Mouse (Mus musculus) intestine, embryonic 16.5 days (tissue): Measurements from ENCODE around the gene D930020B18Rik. TPM values are rescaled to one million over a fixed set of nuclear protein-coding genes. Genes with fewer than 3 reads are reported as not detected.

Experiments used
- ATAC-seq: fragments of 200-750 bp; cut with Nextera tagmentation; 2 replicates; pipeline ENCODE4 v1.8.0; 2017; ENCODE audit warnings: moderate TSS enrichment, moderate library complexity
- H3K27ac ChIP-seq: fragments of 300-500 bp; sonication (generic); 2 replicates; pipeline ENCODE4 v1.5.1; 2014; ENCODE audit warnings: mild to moderate bottlenecking, low read length
- H3K27me3 ChIP-seq: fragments of 300-500 bp; sonication (generic); replicated peaks from 2 replicates; pipeline ENCODE4 v1.6.1; 2014; ENCODE audit warnings: low read length, control low read depth, mixed read lengths; ENCODE audit not compliant: control insufficient read depth, insufficient read depth
- H3K36me3 ChIP-seq: fragments of 300-500 bp; sonication (generic); 2 replicates; pipeline ENCODE4 v1.6.1; 2014; ENCODE audit warnings: low read length, control low read depth; ENCODE audit not compliant: control insufficient read depth, insufficient read depth
- H3K4me1 ChIP-seq: fragments of 300-500 bp; sonication (generic); 2 replicates; pipeline ENCODE4 v1.6.1; 2014; ENCODE audit warnings: low read length, control low read depth, mixed read lengths; ENCODE audit not compliant: control insufficient read depth, insufficient read depth
- H3K4me2 ChIP-seq: fragments of 300-500 bp; sonication (generic); 2 replicates; pipeline ENCODE4 v1.6.1; 2014; ENCODE audit warnings: low read depth, low read length, control low read depth
- H3K4me3 ChIP-seq: fragments of 300-500 bp; sonication (generic); 2 replicates; pipeline ENCODE4 v1.5.1; 2014; ENCODE audit warnings: mild to moderate bottlenecking, low read length
- H3K9ac ChIP-seq: fragments of 300-500 bp; sonication (generic); 2 replicates; pipeline ENCODE4 v1.6.1; 2014; ENCODE audit warnings: low read depth, low read length
- H3K9me3 ChIP-seq: fragments of 300-500 bp; sonication (generic); 2 replicates; pipeline ENCODE4 v1.6.1; 2016; ENCODE audit warnings: low read length, control low read depth; ENCODE audit not compliant: control insufficient read depth
- WGBS: fragments of 180-500 bp; shearing (Covaris S2); extraction: QIAGEN DNeasy Blood & Tissue Kit; methylation state at CpG from one replicate; pipeline ENCODE4 v1.1.7; 2014; 5-methylcytosine and 5-hydroxymethylcytosine counted together
- polyA plus RNA-seq: library from polyadenylated mRNA; unstranded; fragments of >200 nt; fragmentation: Nextera tagmentation; extraction: Ambion mirVana; gene quantifications from 2 replicates; pipeline ENCODE4 v1.2.1, GENCODE M21; 2015

D930020B18Rik gene
- polyA plus RNA-seq, 1 experiment from 2014 or later, result 0.28 TPM

DNA sequence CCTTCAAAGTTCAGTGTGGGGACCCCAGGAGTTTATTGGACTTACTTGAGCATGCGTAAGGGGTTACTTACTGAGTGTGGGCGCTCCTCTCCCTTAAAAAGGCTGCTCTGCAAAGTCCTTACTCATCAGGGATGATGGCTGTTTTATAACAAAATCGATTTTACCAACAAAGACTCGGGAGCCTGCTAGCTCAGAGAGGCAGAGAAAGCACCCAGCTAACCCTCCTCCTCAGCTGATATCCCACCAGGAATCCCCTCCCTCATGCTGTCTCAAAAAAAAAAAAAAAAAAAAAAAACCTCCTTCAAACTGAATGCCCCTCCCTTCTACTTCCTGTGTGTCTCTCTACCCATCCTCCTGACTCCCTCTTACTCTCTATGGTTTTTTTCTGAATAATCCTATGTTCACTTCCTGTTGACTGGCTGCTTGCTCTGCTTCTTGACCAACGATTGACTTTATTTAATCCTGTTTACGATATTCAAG is 12.8 kb upstream of the D930020B18Rik start:
- Histone ChIP-seq H3K27ac (no peak overlapping the region), H3K4me1 (peaks cover 9% of the 10 kb centered on the region), H3K9ac (no peak overlapping the region), H3K36me3 (no peaks in the 10 kb centered on the region), H3K27me3 (no peaks in the 10 kb centered on the region), H3K4me2 (no peak overlapping the region), H3K9me3 (no peaks in the 10 kb centered on the region), H3K4me3 (no peak overlapping the region)
- ATAC-seq, result no peak
- WGBS, result 89% methylated on average over 6 of the region's 6 CpGs

DNA sequence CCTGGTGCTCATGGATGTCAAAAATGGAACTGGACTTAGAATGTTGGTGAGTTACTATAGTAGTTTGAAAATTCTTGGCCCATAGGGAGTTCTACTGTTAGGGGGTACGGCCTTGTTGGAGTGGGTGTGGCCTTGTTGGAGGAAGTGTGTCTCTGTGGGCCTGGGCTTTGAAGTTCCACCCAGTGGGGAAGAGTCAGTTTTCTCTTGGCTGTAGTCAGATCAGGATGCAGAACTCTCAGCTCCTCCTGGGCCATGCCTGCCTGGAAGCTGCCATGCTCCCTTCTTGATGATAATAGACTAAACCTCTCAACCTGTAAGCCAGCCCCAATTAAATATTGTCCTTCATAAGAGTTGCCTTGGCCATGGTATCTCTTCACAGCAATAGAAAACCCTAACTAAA is 7.2 kb upstream of the D930020B18Rik start:
- H3K4me2 ChIP-seq, result no peak overlapping the region
- 54% methylated on average over 1 of the region's 1 CpGs for WGBS
- H3K36me3 ChIP-seq, result no peaks in the 10 kb centered on the region
- H3K4me3 ChIP-seq, result no peak overlapping the region
- no peaks in the 10 kb centered on the region for H3K27me3 ChIP-seq
- H3K9ac ChIP-seq, result no peak overlapping the region
- no peak overlapping the region for H3K27ac ChIP-seq
- ATAC-seq, result no peak
- no peaks in the 10 kb centered on the region for H3K9me3 ChIP-seq
- no peaks in the 10 kb centered on the region for H3K4me1 ChIP-seq

DNA sequence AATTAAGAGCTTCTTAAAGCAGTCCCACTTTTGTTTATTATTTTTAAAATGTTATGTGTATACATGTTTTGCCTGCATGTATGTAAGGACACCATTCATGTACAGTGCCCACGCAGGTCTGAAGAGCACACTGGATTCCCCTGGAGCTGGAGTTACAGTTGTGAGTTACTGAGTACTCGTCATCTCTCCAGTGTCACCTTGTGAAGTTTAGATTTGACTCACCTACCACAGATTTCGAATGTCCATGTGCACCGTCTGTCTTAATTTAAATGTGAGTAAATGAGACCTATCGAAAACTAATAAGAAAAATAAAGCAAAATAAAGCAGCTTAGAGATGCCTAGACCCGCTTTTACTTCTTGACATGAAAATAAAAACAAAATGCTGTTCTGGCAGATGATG is 5.1 kb upstream of the D930020B18Rik start:
- Histone ChIP-seq H3K27me3 (no peaks in the 10 kb centered on the region; the same call in 1 of the 2 replicates), H3K27ac (no peak overlapping the region), H3K4me2 (no peak overlapping the region), H3K4me3 (no peak overlapping the region), H3K9ac (no peak overlapping the region), H3K9me3 (no peaks in the 10 kb centered on the region), H3K36me3 (no peaks in the 10 kb centered on the region), H3K4me1 (peaks cover 5% of the 10 kb centered on the region; the same call in 1 of the 2 replicates)
- 86% methylated on average over 6 of the region's 6 CpGs for WGBS
- ATAC-seq, result no peak

DNA sequence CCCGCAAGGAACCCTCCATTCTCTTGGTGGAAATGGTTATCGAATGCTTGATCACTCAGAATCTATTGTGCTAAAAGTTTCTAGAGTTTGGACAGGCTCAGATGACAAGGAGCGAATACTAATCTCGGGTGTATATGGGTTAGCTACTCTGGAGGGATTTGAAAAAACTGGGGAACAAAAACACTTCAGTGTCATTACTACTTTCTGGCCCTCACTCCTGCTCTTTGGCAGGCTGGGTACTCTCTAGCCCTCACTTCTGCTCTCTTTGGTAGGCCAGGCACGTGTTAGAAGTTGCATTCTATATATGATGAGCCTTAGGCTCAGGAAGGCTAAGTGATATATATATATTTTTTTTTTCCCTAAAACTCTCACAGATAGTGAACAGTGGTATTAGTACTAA is 1.8 kb upstream of the D930020B18Rik start:
- no peak overlapping the region for H3K9ac ChIP-seq
- H3K27me3 ChIP-seq, result peaks cover 8% of the 10 kb centered on the region
- WGBS, result 87% methylated on average over 5 of the region's 5 CpGs
- H3K4me2 ChIP-seq, result no peak overlapping the region
- no peaks in the 10 kb centered on the region for H3K9me3 ChIP-seq
- no peak for ATAC-seq
- H3K36me3 ChIP-seq, result no peaks in the 10 kb centered on the region
- peaks cover 12% of the 10 kb centered on the region for H3K4me1 ChIP-seq
- no peak overlapping the region for H3K4me3 ChIP-seq
- no peak overlapping the region for H3K27ac ChIP-seq

DNA sequence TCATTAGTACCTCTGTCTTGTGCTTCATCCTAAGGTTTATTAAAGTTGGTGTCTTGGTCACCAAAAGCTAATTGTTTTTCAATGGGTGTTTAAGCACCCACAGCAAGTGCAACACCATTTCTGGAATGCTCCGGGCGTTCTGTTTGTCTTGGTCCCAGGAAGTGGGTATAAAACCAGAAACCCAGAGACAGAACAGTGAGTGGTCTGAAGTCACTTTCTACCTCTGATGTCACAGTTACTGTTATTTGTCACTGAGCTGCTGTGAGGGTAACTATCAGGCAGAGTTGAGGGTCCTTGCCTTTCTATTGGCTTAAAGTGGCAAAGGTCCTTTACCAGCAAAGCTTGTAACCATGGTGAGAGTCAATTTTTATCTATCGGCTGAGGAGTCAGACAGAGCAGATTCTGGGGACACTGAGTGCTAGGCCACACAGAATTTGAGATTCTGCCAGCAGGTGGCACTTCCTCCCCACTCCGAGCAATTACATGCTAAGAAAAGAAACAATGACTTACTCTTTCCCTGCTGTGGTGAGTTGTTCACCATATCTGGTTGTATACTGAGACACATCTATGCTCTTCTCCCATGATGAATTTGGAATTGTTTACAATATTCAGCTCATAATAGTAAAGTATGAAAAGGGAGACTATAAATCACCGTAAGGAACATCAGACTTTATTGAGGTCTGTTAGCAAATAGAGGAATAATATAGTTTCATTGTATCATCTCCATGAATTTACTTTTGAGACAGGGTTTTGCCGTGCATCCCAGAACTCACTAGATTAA is 1.0 kb upstream of the D930020B18Rik start:
- no peak overlapping the region for H3K4me3 ChIP-seq
- peak; percentile 61 for ATAC-seq
- H3K4me2 ChIP-seq, result no peak overlapping the region

DNA sequence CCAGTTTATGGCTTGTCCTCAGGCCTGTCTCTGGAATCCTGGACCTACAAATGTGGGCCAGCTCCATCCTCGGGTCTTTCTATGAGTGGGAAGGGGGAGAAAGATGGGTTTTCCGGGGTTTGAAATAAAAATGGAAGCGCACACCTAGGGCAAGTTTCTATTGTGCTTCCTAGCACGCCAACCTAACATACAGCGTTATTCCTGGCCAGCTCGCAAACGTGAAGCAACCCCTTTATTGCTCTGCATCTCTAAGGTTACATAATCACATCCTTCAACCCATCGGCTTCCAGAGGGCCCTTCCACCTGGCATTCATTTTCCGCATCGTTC is 480 bp upstream of the D930020B18Rik start:
- H3K4me2 ChIP-seq, result peak overlapping the region; percentile 99
- H3K4me3 ChIP-seq, result peak overlapping the region; percentile 61
- no peaks in the 10 kb centered on the region for H3K36me3 ChIP-seq
- H3K27me3 ChIP-seq, result peaks cover 8% of the 10 kb centered on the region
- ATAC-seq, result peak; percentile 47; the same call in 1 of the 2 replicates
- peak overlapping the region; percentile 59 for H3K9ac ChIP-seq
- 14% methylated on average over 10 of the region's 10 CpGs for WGBS
- H3K4me1 ChIP-seq, result peaks cover 12% of the 10 kb centered on the region
- H3K27ac ChIP-seq, result no peak overlapping the region
- H3K9me3 ChIP-seq, result no peaks in the 10 kb centered on the region

More for the DNA sequence above, 1.0 kb upstream of the D930020B18Rik start:
- no peaks in the 10 kb centered on the region for H3K9me3 ChIP-seq
- H3K4me1 ChIP-seq, result peaks cover 12% of the 10 kb centered on the region
- H3K27me3 ChIP-seq, result peaks cover 8% of the 10 kb centered on the region
- no peaks in the 10 kb centered on the region for H3K36me3 ChIP-seq
- no peak overlapping the region; the same call in 1 of the 2 replicates for H3K9ac ChIP-seq
- whole genome bisulfite sequencing, result 53% methylated on average over 6 of the region's 6 CpGs
- H3K27ac ChIP-seq, result no peak overlapping the region

DNA sequence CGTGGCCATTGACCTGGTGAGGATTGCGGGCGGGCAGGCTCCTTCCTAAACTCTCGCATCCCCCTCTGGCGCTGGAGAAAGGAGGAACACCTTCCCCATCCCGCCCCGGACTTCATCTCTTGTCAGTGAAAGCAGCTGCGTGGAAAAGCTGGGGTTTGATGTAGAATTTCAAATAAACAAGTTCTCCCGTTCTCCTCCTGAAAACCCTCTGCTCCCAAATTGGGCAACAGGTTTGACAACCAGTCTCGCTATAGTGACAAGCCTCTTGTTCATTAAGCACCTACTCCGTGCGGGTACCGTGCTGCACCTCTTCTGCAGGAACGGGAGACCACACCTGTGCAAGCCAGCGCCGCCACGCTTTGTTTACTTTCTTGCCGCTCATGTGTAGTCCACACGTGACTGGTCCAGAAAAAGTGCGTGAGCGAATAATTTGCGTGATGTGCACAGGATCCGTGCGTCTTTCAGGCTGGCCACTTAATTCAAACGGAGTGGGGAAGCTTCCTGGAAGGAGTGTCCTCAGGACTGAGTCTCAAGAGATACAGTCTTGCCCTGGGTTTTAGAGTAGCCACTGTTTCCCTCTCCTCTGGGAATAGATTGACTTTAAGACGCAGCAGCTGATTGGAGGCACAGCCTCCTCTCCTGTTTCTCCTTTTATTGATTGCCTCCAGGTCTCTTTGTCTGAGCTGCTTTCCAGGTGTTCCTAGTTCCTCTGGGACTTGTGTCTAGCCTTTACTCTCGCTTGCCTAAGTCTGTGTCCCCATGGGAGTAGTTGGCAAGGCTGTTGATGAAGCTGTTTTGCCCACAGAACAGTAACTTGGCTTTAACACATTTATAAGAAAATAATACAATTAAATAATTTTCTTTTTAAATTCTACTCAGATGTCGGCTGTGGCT is 913 bp downstream of the D930020B18Rik start:
- Histone ChIP-seq H3K9me3 (no peaks in the 10 kb centered on the region), H3K4me3 (peak overlapping the region; percentile 61), H3K4me2 (peak overlapping the region; percentile 99), H3K27ac (no peak overlapping the region), H3K9ac (peak overlapping the region; percentile 59), H3K4me1 (peaks cover 12% of the 10 kb centered on the region), H3K27me3 (peaks cover 8% of the 10 kb centered on the region), H3K36me3 (no peaks in the 10 kb centered on the region)
- ATAC-seq, result peak; percentile 62; the same call in 1 of the 2 replicates
- 5% methylated on average over 28 of the region's 28 CpGs for WGBS

DNA sequence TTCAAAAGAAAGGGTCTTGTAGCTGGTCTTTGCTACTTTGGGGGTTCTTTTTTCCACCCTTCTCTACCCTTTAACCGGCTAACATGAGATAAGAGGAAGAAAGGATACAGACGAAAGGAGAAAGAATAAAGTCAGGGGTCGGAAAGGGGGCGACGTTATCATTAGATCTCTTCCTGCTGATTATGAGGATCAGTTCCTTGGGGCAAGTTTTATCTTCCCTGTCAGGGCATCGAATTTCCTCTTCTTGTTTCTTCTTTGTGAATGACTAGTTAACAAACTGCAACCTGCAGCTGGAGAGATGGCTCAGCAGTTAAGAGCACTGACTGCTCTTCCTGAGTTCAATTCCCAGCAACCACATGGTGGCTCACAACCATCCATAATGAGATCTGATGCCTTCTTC is 4.9 kb downstream of the D930020B18Rik start:
- ATAC-seq, result no peak
- Histone ChIP-seq H3K4me2 (no peak overlapping the region), H3K4me1 (peaks cover 7% of the 10 kb centered on the region; the same call in 1 of the 2 replicates), H3K36me3 (no peaks in the 10 kb centered on the region), H3K9me3 (no peaks in the 10 kb centered on the region), H3K4me3 (no peak overlapping the region), H3K9ac (no peak overlapping the region), H3K27ac (no peak overlapping the region), H3K27me3 (peaks cover 8% of the 10 kb centered on the region)
- WGBS, result 66% methylated on average over 6 of the region's 6 CpGs

DNA sequence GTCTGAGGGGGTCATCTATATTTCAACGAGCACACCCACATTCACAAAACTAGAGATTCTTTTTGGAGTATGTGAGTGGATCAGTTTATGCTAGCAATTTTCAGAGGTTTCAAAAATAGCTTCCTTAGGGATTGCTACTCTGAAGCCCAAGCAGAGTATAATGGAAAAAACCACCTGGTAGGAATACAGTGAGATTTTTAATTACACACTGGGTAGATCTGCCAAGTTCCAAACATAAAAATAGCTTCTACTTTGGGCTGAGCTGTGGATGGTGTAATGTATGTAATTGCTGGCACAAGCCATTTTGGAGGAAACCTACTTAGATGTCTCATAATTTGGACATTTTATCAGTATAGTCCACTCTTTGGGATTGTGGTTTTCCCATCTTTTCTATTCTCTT is 11.7 kb downstream of the D930020B18Rik start:
- Histone ChIP-seq H3K27me3 (no peaks in the 10 kb centered on the region), H3K9me3 (no peaks in the 10 kb centered on the region), H3K4me2 (no peak overlapping the region), H3K4me1 (no peaks in the 10 kb centered on the region), H3K27ac (no peak overlapping the region), H3K36me3 (no peaks in the 10 kb centered on the region), H3K9ac (no peak overlapping the region), H3K4me3 (no peak overlapping the region)
- WGBS, result 89% methylated on average over 1 of the region's 1 CpGs
- no peak for ATAC-seq
